Mouse (Mus musculus) embryonic fibroblast, embryonic 13.5 days (primary cell): ENCODE results near the gene Sept8.

Experiments
- CTCF ChIP-seq: IDR thresholded peaks from 2 replicates; pipeline ENCODE4 v1.5.1; 2011; ENCODE audit warnings: mild to moderate bottlenecking, control low read depth, low read length, moderate library complexity, borderline replicate concordance; ENCODE audit not compliant: insufficient read depth
- POLR2A ChIP-seq: IDR thresholded peaks from 2 replicates; pipeline ENCODE4 v1.6.1; 2011; ENCODE audit warnings: low read depth, mild to moderate bottlenecking, control low read depth, low read length, moderate library complexity

DNA sequence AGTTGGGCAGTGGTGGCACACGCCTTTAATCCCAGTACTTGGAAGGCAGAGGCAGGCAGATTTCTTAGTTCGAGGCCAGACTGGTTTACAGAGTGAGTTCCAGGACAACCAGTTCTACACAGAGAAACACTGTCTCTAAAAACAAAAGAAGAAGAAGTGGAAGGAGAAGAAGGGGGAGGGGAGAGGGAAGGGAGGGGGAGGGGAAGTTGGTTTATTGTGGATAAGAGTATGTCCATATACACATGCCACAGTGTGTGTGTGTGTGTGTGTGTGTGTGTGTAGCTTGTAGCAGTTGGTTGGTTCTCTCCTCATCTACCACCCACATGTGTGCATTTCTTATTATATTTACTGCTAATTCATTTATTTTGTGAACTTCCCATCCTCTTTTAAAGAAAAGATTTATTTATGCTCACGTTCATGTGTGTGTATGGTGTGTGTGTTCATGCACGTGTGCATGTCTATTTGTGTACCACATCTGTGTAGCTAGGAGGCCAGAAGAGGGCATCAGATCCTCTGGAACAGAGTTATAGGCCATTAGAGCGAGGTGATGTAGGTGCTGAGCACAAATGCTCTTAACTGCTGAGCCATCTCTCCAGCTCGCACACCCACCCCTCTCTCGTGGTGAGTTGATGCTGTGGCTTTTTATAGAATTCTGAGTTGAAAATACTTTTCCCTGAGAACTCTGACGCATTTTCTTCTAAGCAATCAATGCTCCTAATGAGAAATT lies 16.9 kb upstream of the Sept8 start:
- TF ChIP-seq POLR2A, result no peak
- TF ChIP-seq CTCF, result no peak
